Mouse (Mus musculus): ENCODE results near the gene Ndufa4l2. TPM values are rescaled to one million over a fixed set of nuclear protein-coding genes. Genes with fewer than 3 reads are reported as not detected.
A peak's percentile ranks its signal among the peaks of the same experiment; 100 is the strongest.

Gene Ndufa4l2
- total RNA-seq (2012; rRNA removed) (21.8 and 28.6 TPM in 2 replicates), polyA plus RNA-seq (2012; ENCODE audit: insufficient read depth in 1 of 2, insufficient read length in 2 of 2, low read depth in 1 of 2, low replicate concordance in 2 of 2, missing spikeins in 1 of 2) (10 to 100 TPM in 1 of 2 experiments, not detected in 1; 26.6 TPM)

DNA sequence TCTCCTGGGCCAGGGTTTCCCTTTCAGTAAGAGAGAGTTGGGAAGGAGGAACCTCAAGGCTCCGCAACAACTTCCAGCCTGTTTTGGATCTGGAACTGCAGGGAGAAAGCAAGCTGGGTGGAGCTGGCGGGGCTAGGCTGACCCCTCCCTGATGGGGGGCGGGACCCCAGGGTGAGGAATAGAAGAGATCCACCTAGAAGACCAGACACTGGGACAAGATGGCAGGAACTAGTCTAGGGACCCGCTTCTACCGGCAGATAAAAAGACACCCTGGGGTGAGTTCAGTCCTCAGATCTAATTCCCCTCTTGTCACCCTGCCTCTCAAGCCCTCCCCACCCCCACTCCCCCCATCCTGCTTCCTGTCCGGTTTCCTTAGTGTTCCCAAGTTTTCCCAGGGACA lies at the start of gene Ndufa4l2:
Ndufa4l2 (plus strand) TSS at position 204 of the 400 bp plus-strand sequence.
- peak; percentile 75 for DNase-seq (ENCODE audit: low read depth, low spot score)
- H3K36me3 ChIP-seq (ENCODE audit: control insufficient read depth in 1 of 2, insufficient read depth in 2 of 2, low read length in 2 of 2): peaks cover 0 to 15% of the 10 kb centered on the region in 2 experiments; a peak in 2 of 4 replicates
- peaks cover 0 to 34% of the 10 kb centered on the region in 2 experiments; a peak in 3 of 4 replicates for H3K4me1 ChIP-seq (ENCODE audit: control insufficient read depth in 1 of 2, insufficient read depth in 2 of 2, low read length in 2 of 2)
- peaks cover 5% of the 10 kb centered on the region for H3K79me2 ChIP-seq (ENCODE audit: control insufficient read depth, insufficient read depth, low read length, poor library complexity)
- H3K27me3 ChIP-seq (ENCODE audit: control insufficient read depth in 1 of 2, insufficient read depth in 2 of 2, low read length in 2 of 2): no peaks in the 10 kb centered on the region
- no peaks in the 10 kb centered on the region for H3K9me3 ChIP-seq (replicated peaks; ENCODE audit: insufficient read depth, low read length)
- H3K4me3 ChIP-seq (ENCODE audit: control insufficient read depth in 1 of 2, insufficient read depth in 1 of 2, low read depth in 2 of 2, low read length in 2 of 2): peak within 1 kb of the TSS; percentile 45 to 56
- peak within 1 kb of the TSS; percentile 83 for H3K27ac ChIP-seq (ENCODE audit: control insufficient read depth, low read depth, low read length)
- peak within 1 kb of the TSS; percentile 65 for H3K9ac ChIP-seq (ENCODE audit: control insufficient read depth, low read depth, low read length, poor library complexity, severe bottlenecking)
- TF ChIP-seq JUND (IDR thresholded peaks at IDR 0.05; ENCODE audit: low read depth, low read length) (no peak), MAFK (IDR thresholded peaks at IDR 0.05; ENCODE audit: borderline replicate concordance, low read depth, low read length) (no peak), RAD21 (IDR thresholded peaks at IDR 0.05; ENCODE audit: low read depth, low read length) (no peak), TCF12 (IDR thresholded peaks at IDR 0.05; ENCODE audit: low read depth, low read length) (no peak), ZKSCAN1 (IDR thresholded peaks at IDR 0.05; ENCODE audit: low read depth, low read length) (no peak), ETS1 (IDR thresholded peaks at IDR 0.05; ENCODE audit: low read depth, low read length) (no peak), E2F4 (IDR thresholded peaks at IDR 0.05; ENCODE audit: borderline replicate concordance, low read depth, low read length) (no peak), USF2 (IDR thresholded peaks at IDR 0.05; ENCODE audit: borderline replicate concordance in 1 of 2, insufficient read depth in 1 of 2, low read depth in 1 of 2, low read length in 2 of 2) (no peak), GATA1 (IDR thresholded peaks at IDR 0.05; ENCODE audit: low read depth, low read length) (no peak), MYC (IDR thresholded peaks at IDR 0.05; ENCODE audit: low read depth, low read length) (no peak), HCFC1 (IDR thresholded peaks at IDR 0.05; ENCODE audit: low read depth, low read length) (no peak; the same call in 1 of the 2 replicates), NRF1 (IDR thresholded peaks at IDR 0.05; ENCODE audit: insufficient read depth, low read depth, low read length, poor library complexity, severe bottlenecking) (no peak), ZC3H11A (IDR thresholded peaks at IDR 0.05; ENCODE audit: low read depth, low read length) (no peak), NELFE (IDR thresholded peaks at IDR 0.05; ENCODE audit: low read depth, low read length) (0 out of 2 replicates have a peak, but pooled peaks have one; percentile 21), ZMIZ1 (IDR thresholded peaks at IDR 0.05; ENCODE audit: low read depth, low read length) (peak; percentile 70), USF1 (IDR thresholded peaks at IDR 0.05; ENCODE audit: low read depth, low read length) (no peak), MYB (IDR thresholded peaks at IDR 0.05; ENCODE audit: low read depth, low read length) (no peak), RCOR1 (IDR thresholded peaks at IDR 0.05; ENCODE audit: low read depth, low read length) (no peak), SMC3 (IDR thresholded peaks at IDR 0.05; ENCODE audit: low read depth, low read length) (peak; percentile 2; the same call in 1 of the 2 replicates), KAT2A (conservative IDR thresholded peaks at IDR 0.05; ENCODE audit: low read depth, low read length) (no peak), TAL1 (IDR thresholded peaks at IDR 0.05; ENCODE audit: low read length) (no peak), CHD1 (IDR thresholded peaks at IDR 0.05; ENCODE audit: low read depth, low read length) (0 out of 2 replicates have a peak, but pooled peaks have one; percentile 71), UBTF (IDR thresholded peaks at IDR 0.05; ENCODE audit: borderline replicate concordance, insufficient read depth, low read depth, low read length) (no peak), POLR2A (IDR thresholded peaks at IDR 0.05; ENCODE audit: control insufficient read depth in 1 of 2, insufficient read depth in 1 of 2, low read depth in 1 of 2, low read length in 2 of 2, poor library complexity in 1 of 2) (peak; percentile 5 to 31; a peak in 1 of 4 replicates), MXI1 (IDR thresholded peaks at IDR 0.05; ENCODE audit: low read depth, low read length) (no peak), ELF1 (IDR thresholded peaks at IDR 0.05; ENCODE audit: low read depth, low read length) (0 out of 2 replicates have a peak, but pooled peaks have one; percentile 17), POLR2AphosphoS2 (IDR thresholded peaks at IDR 0.05; ENCODE audit: low read length) (0 out of 2 replicates have a peak, but pooled peaks have one; percentile 19), EP300 (IDR thresholded peaks at IDR 0.05; ENCODE audit: low read depth in 1 of 2, low read length in 2 of 2) (no peak), MEF2A (IDR thresholded peaks at IDR 0.05; ENCODE audit: extremely low read depth, insufficient replicate concordance, low read depth, low read length, poor library complexity, severe bottlenecking) (no peak), CTCF (IDR thresholded peaks at IDR 0.05 in 2 of 3, conservative IDR thresholded peaks at IDR 0.05 in 1 of 3; ENCODE audit: control insufficient read depth in 1 of 3, insufficient read depth in 1 of 3, low read depth in 2 of 3, low read length in 3 of 3, poor library complexity in 1 of 3, severe bottlenecking in 1 of 3) (no peak), TBP (IDR thresholded peaks at IDR 0.05; ENCODE audit: low read depth, low read length) (no peak), GABPA (IDR thresholded peaks at IDR 0.05; ENCODE audit: low read depth, low read length) (no peak), BHLHE40 (IDR thresholded peaks at IDR 0.05; ENCODE audit: borderline replicate concordance, low read depth, low read length) (0 out of 2 replicates have a peak, but pooled peaks have one; percentile 7), CHD2 (IDR thresholded peaks at IDR 0.05; ENCODE audit: low read length) (peak; percentile 31; the same call in 1 of the 2 replicates), ZNF384 (IDR thresholded peaks at IDR 0.05; ENCODE audit: low read depth, low read length) (no peak), MAX (IDR thresholded peaks at IDR 0.05; ENCODE audit: low read length) (no peak), MAZ (IDR thresholded peaks at IDR 0.05; ENCODE audit: low read depth, low read length) (peak; percentile 78; the same call in 1 of the 2 replicates)
